Mouse (Mus musculus): Measurements from ENCODE around the gene Nebl.
A peak's percentile ranks its signal among the peaks of the same experiment; 100 is the strongest.
"Not testable (repeated sequence)": the region's sequence is repeated elsewhere in the genome, so short reads cannot be mapped to it uniquely, and the experiment has no call there.

Nebl gene

DNA sequence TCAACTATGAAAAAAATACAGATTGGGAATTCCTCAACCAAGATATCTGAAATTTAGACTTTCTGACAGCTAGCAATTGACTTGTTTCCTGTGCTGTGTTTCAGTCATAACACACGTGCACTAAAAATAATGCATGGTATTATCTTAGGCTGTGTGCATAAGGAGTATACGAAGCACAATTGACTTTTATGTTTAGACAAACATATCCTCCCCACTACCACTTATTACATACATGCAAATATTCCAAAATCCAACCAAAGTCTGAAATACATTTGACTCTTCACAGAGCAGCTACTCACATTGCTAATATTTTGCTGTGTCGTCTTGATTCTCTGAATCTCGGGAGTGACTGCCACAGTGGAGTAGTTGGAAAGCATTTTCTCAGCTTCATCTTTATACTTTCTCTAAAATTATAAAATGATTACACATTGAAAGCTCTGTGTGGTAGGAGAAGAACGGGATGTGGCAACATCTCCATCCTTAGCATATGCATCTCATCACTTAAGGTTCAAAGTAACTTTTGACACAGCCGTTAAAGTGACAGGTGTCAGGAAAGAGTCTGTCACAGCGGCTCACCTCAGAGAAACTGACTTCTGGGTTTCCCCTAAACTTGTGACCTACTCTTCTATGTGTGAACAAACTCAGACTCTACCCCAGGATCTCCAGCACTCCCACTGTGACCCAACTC lies 340.6 kb downstream of the Nebl start:
- DNase-seq = no peak

DNA sequence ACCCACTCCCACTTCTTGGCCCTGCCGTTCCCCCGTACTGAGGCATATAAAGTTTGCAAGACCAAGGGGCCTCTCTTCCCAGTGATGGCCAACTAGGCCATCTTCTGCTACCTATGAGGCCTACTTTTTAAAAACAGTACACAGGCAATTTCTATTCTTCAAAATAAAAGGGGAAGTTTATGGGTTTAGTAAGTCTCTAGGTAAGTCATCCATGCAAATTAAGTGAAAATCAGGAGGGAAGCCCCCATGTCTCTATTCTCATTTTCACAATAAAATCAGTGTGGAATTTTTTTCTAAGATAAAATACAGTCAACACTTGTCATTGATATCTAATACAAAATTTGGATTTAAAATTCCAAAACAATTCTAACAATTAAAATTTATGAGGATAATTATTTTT lies 341.4 kb downstream of the Nebl start:
- no peak for DNase-seq

DNA sequence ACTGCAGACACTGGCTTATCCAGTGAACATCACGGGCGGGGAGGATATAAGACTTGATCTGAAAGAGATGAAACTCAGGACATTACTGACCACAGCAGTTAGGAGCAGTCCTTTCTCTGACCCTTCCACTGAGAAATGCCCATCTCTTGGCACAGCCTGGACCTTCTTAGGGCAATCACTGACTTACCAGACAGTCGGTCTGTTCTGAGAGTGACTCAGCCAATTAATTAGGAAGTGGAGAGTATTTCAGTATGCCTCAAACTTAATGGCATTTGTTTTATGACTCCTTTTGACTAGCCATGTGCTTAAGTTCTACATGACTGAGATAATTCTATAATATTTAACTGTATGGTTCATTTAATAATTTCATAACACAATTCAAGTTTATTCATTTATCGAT lies 341.9 kb downstream of the Nebl start:
- DNase-seq = no peak

DNA sequence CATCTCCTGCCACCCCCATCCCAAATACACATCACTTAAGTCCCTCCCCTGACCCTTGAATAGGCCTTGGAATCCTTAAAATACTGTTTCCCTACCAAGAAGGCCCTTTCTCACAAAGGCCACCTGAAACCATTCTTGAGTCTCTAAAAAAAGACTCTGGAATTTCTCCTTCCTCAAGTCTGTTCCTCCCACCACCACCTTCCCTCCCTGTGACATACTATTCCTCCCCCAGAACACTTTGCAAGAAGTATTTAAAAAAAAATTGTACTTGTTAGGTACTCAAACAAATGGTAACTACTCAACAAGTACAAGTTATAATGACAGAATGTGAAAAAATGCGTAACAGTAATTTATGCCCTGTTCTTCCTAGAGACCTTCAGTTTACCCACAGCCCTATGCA lies 349.0 kb downstream of the Nebl start:
- DNase-seq = no peak

DNA sequence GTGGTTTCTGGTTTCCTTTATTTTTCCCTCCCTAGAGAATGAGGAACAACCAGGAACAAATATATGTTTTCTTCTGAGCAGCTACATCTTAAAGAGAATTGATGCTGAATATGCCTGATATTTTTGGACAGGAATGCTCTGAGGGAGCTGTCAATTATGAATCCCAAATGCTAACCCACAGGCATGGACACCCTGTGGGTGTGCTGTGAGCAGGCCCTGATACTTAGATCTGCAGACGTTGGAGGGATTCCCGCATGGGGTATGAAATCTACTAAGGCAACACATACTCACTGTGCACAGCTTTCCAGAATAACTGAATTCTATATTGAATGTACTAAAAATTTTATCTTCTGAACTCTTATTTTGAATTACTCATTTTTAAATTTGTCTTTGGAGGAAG lies 355.3 kb downstream of the Nebl start:
- peak; percentile 20 for DNase-seq

DNA sequence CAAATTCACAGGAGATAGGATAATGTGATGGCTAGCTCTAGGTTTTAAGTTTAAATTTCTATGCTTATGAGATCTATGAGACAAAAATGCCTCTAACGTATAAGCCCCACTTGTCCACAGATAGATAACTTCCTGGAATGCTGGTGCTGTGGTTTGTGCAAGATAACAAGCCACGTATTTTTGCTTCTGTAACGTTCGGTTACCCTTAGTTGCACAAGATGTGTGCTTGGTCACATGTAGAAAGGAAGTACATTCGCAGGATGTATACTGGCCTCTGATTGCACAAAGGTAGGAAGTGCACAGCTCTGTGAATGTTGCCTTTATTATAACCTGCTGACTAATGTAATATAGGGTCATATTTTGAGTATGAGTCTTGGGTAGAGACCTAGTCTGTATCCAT lies 365.6 kb downstream of the Nebl start:
- DNase-seq = no peak

DNA sequence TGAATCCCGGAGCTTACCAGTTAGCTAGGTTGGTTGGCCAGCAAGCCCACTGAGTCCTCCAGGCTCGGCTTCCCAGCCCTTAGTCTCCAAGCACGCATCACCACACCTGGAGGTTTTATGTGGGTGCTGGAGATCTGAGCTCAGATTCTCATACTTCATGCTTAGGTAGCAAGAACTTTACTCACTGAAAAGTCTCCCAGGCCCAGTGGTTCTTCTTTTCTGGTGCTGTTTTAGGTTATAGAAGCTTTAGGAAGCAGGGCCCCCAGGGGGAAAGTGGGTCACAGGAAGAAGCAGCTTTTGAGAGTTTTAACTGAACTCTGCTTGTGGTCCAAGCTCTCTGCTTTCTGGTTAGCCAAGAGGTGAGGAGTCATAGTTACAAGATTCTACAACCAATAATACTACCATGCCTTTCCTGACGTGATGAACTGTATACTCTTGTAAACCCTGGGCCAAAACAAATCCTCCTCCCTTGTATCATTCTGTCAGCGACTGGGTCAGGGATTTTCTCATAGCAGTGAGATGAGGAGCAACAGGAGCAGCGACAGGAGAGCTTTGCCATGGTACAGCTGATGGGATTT lies 366.2 kb downstream of the Nebl start:
- no peak for DNase-seq

DNA sequence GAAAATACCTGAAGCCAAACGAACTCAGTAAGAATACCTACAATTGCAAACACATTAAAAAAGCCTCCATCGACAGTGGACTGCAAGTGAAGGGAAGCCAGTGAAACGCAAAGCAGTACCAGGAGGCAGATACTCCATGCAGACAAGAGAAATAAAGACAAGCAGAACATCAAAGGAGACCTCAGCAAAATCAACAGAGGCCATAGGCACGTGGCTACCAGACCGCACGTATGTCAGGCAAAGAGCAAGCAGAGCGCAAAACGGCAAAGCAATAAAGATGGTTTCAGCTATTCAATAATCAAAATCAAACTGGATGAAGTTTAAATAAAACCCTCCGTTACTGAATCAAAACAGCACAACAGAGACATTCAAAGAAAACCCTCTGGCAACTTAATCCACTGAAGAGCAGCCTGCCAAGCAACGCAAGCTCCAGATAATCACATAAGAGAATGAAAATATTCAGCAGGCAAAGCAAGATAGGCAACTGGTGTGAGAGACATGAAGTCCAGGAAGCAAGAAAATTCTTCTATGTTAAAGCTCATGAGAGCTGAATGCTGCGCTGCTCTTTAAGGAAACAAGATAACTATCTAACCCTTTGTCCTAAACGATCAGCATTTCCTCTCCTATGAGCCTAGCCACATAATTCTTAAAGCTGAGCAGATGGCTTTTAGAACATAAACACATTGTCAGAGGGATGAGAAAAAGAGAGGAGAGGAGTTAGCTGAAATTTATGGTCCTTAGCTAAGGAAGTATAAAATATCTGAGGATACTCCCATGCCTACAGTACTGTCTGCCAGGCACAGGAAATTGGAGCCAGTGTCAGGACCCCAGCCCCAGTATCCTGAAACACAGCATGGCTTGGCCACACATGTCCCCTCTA lies 367.7 kb downstream of the Nebl start:
- DNase-seq = no peak

DNA sequence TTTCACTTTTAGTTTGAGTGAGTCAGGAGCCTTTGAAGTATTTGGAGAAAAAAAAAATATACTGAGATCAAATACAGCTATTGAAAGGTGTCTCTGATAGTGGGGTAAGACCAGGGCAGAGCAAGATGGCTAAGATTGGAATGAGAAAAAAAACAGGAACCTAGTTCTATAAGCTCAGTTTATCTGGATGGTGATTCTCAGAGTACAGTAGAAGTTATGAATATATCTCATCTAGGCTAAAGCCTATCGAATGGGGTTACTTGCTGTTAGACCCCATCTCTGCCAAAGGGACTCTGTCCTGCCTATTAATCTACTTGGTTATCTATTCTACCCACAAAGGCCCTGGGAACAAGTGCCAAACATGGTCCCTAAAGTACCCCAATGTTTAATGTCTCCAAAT lies 369.1 kb downstream of the Nebl start:
- no peak for DNase-seq

DNA sequence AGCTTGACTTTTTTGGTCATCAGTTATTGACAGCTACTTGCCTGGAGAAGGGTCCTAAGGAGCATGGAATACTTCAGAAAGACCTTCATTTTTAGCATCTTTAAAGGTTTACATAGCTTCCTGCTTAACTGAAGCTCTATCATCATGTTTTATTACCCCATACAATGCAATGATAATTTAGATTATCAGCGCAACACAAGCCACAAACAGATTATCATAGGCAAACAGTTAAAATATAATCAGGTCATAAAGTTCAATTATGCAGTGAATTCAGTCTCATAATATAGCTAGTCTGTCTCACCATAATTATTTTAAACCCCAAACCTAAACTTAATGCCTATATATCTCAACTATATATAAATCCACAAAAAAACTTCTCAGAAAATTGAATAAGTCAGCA lies 386.6 kb downstream of the Nebl start:
- no peak for DNase-seq

DNA sequence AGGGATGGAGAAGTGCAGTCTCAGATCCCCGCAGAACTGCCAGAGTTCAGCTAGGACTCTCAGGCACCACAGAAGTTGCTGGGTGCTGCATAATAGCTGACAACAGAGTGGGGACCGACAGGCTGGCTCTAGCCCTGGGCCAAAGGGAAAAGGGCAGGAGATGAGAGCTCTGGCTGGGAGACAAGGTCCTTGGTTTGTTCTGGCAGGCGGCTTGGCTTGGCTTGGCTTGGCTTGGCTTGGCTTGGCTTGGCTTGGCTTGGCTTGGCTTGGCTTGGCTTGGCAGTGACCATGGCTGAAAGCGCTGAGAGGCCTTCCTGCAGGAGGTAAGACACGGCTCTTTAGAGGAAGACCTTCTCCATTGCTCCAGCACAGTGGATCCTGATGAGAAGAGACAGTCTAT lies 395.8 kb downstream of the Nebl start:
- DNase-seq = peak; percentile 10

DNA sequence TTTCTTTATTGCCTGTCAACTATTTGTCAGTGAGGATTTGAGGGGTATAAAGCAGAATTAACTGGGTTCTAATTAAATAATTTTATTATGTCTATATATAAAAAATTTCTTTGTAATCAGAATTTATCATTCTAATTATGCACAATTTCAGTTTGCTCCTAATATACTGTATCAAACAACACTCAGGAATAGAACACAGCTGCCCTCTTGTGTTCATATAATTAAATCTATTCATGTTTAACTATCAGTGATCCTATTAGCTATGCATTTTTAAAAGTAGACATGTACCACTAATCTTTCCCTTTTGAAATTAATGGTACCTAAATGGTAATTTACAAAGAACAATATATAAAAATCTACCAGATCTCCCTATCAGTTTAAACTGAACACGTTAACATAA lies 404.7 kb downstream of the Nebl start:
- no peak for DNase-seq

DNA sequence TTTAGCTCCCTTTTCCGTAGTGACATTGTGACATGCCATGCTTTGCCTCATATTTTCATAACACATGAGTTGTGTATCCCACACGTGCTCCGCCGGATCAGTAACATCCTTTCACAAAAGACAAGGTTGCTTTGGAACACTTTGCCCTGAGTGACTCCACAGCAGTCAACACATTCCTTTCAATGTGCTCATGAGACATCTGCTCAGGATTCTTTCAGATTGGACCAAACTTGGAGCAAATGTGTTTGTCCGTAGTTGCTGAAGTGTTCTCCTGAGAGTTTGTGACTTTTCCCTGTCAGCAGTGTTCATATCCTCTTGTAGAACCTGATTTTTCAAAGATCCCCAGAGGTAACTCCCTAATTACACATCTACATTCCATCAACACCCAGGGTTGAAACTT lies 414.4 kb downstream of the Nebl start:
- no peak for DNase-seq

DNA sequence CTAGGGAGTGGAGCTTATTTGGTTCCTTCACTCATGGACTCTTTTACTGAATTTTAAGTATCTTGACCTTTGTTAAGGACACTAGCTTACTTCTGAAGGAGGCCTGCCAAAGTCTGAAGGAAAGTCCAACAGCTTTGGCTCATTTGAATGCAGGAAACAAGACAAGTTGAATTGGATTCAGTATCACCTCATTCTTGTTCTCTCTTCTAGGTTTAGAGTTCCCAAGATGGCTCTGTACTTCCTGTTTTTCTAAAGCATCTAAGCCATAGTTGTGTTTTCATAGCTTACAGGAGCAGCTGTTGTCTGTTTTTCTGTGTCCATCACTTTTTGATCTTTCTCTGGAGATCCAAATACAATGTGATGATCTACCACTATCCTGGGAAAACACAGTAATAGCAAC lies 429.9 kb downstream of the Nebl start:
- DNase-seq = no peak

DNA sequence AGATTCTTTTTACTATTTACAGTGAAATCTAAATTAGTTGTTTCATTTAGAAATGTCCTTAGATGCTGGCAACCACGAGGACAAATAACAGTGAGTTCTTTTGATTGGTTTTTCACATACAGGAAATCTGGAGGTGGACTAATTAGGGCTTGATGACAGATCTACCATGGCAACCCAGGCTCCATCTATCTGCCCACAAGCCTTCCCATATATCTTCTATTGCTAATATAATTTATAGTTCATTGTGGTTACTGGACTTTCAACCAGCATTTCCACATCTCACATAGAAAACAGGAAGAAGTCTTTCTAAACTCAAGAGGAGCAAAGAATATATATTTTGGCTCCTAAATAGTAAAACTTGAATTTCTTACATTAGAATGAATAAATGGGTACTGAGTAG lies 433.8 kb downstream of the Nebl start:
- no peak for DNase-seq

DNA sequence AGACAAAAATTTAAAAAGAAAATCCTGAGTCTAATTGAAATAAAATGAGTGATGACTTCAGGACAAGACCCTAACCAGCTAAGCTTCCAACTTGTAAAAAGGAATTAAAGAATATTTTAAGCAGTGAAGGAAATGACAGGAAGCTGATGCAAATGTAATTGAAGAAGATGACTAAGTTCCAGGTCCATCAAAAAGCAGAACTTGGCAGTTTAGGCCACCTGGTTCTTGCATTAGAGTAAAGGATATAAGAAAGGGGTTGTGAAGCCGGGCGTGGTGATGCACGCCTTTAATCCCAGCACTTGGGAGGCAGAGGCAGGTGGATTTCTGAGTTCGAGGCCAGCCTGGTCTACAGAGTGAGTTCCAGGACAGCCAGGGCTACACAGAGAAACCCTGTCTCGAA lies 436.0 kb downstream of the Nebl start:
- not testable (repeated sequence) for DNase-seq
